Mouse (Mus musculus): ENCODE measurements around the gene Klhl11. TPM values are rescaled to one million over a fixed set of nuclear protein-coding genes. Genes with fewer than 3 reads are reported as not detected.

The Klhl11 gene
- polyA plus RNA-seq (2014; fragmentation: Illumina TruSeq; extraction: RNeasy Lipid Tissue Mini Kit (QIAGEN cat#74804); ENCODE audit: low read depth, low replicate concordance) = 33.4 TPM

DNA sequence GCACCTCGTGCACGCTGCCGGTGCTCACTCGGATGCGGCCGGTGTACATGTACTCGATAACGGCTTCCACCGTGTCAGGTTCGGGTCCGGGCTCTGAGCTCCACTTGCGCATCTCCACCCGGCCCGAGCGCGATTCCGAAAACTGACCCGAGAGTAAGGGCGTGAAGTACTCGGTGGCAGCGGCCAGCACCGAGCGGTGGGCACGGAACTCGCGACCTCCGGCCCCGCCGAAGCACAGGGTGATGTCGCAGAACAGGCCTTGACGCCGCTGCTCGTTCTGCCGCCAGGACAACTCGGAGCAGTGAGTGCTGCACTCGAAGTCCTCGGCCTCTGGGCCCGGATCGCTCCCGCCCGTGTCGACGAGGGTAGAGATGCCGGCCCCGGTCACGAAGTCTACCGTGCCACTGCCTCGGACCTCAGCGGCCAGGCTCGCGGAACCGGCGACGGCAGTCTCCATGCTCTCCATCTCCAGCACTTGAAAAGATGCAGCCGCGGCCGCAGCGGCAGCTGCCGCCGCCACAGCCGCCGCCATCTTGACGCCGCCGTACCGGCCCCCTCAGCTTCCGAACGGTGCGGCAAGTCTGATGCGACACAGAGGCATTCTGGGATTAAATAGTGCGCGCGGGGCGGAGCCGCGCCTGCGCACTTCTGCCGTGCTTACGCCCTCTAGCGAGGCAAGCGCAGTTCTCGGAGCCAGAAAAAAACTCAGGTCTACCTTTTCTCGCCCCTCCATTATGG is at the start of gene Klhl11:
Gene Klhl11, minus strand, starts transcription at position 545 of the 738 bp plus-strand sequence.

DNA sequence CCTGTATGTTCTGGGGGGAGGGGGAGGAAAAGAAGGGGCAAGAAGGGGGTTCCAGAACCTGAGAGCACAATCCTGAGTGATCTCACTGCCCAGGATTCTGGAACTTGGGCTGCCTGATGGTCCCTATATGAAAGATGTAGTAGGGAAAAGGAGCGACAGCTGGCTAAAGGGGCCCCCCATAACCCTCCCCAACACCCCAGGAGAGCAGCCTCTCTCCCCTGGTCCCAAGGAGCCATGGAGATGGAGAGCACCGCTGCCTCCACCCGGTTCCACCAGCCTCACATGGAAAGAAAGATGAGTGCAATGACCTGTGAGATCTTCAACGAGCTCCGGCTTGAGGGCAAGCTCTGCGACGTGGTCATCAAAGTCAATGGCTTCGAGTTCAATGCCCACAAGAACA is 30.7 kb downstream of the Klhl11 start, which contains the start of the genes Nt5c3b and Klhl10:
Gene Nt5c3b, minus strand, starts transcription at position 12 of the 400 bp plus-strand sequence.
Gene Klhl10, plus strand, starts transcription at position 121 of the 400 bp plus-strand sequence.

DNA sequence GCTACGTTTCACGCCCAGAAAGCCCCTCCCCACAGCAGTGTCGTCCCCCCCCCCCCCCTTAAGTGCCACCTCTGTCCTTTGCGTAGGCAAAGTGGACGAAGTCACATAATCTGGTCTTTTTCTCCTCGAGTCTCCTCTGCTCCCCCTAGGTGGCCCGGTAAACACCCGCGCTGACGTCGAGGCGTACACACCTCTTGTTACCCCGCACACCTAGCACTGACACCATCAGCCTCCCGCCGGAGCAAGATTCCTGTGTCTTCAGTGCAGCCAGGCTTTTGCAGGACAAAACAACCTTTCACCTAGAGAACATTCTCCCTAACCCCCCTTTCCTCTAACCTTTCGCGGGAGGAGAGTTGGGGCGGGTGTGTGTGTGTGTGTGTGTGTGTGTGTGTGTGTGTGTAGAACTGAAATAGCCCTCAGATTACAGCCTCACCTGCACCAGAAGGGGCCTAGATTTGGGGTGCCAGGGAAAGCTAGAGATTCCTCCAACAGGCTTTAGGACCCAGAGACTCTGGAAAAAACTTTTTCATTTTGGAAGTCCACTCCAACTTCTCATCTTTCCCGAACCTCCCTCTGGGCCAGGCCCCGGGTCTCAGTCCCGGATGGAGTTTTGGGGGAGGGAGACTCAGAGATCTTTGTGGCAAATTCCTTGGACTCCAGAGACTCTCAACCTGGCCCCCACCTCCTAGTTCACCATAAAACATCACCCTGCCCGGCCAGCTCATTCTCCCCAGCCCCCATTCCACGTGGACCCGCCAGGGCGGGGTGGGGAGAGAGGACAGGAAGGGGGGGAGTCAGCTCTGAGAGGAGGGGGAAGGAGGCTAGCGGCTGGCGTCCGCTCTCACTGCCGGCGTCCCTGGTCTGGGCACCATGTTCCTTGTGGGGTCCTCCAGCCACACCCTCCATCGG is 57.4 kb downstream of the Klhl11 start, which contains the start of gene Fkbp10:
Gene Fkbp10, plus strand, starts transcription at position 784 of the 909 bp plus-strand sequence.

DNA sequence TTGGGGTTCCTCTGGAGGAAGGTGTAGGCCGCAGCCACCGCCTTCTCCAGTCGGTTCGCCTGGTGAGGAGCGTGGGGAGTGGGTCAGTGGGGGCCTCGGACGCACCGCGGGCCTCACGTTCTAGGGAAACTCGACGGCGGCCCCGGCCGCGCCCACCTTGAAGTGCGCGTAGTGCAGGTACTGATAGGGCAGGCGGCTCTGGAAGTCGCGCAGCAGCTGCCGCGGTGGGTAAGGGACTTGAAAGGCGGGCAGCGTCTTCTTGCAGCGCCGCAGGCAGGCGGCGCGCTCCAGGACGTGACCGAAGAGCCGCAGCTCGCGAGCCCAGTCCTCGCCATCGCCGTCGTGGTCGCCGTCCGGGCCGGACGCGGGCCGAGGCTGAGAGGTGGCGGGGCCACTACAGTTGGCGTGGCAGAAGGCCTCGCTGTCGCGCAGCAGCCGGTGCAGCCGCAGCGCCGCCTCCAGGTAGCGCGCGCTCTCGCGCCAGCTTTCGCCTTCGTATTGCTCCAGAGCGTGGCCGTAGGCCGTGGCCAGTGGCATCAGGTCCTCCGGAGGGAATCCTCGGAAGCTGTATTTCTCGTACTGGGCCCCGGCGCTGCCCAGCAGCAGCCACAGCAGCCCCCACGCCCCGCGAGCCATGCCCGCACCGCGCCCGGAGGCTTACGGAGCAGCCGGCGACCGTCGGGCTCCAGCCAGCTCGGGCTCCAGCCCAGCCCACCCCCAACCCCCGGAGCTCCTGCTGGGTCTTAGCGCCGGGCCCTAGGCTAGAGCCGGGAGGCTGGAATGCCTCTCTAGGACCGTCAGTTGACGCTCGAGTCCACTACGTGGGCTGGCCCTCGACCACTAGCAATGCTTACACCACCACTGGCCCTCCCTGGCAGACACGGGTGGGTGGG is 58.3 kb downstream of the Klhl11 start, which contains the start of gene P3h4:
Gene P3h4, minus strand, starts transcription at position 816 of the 893 bp plus-strand sequence.

Other genes with a start within 250 kb of the Klhl11 start
- gene Krt16, start 223.8 kb downstream of the Klhl11 start, polyA plus RNA-seq (2014; fragmentation: Illumina TruSeq; extraction: RNeasy Lipid Tissue Mini Kit (QIAGEN cat#74804); ENCODE audit: low read depth, low replicate concordance) = not detected
- not detected for gene Krt17, start 211.7 kb downstream of the Klhl11 start, polyA plus RNA-seq (2014; fragmentation: Illumina TruSeq; extraction: RNeasy Lipid Tissue Mini Kit (QIAGEN cat#74804); ENCODE audit: low read depth, low replicate concordance)
- not detected for gene Krt42, start 202.9 kb downstream of the Klhl11 start, polyA plus RNA-seq (2014; fragmentation: Illumina TruSeq; extraction: RNeasy Lipid Tissue Mini Kit (QIAGEN cat#74804); ENCODE audit: low read depth, low replicate concordance)
- 1,846 TPM for gene Eif1, start 152.9 kb downstream of the Klhl11 start, polyA plus RNA-seq (2014; fragmentation: Illumina TruSeq; extraction: RNeasy Lipid Tissue Mini Kit (QIAGEN cat#74804); ENCODE audit: low read depth, low replicate concordance)
- not detected for gene Gast, start 138.3 kb downstream of the Klhl11 start, polyA plus RNA-seq (2014; fragmentation: Illumina TruSeq; extraction: RNeasy Lipid Tissue Mini Kit (QIAGEN cat#74804); ENCODE audit: low read depth, low replicate concordance)
- gene Hap1, start 116.6 kb downstream of the Klhl11 start, polyA plus RNA-seq (2014; fragmentation: Illumina TruSeq; extraction: RNeasy Lipid Tissue Mini Kit (QIAGEN cat#74804); ENCODE audit: low read depth, low replicate concordance) = 5.1 TPM
- gene Jup, start 75.0 kb downstream of the Klhl11 start, polyA plus RNA-seq (2014; fragmentation: Illumina TruSeq; extraction: RNeasy Lipid Tissue Mini Kit (QIAGEN cat#74804); ENCODE audit: low read depth, low replicate concordance) = 2.2 TPM
- gene P3h4, start 57.9 kb downstream of the Klhl11 start, polyA plus RNA-seq (2014; fragmentation: Illumina TruSeq; extraction: RNeasy Lipid Tissue Mini Kit (QIAGEN cat#74804); ENCODE audit: low read depth, low replicate concordance) = 10.6 TPM
- gene Fkbp10, start 57.0 kb downstream of the Klhl11 start, polyA plus RNA-seq (2014; fragmentation: Illumina TruSeq; extraction: RNeasy Lipid Tissue Mini Kit (QIAGEN cat#74804); ENCODE audit: low read depth, low replicate concordance) = 1.4 TPM
- gene Nt5c3b, start 30.9 kb downstream of the Klhl11 start, polyA plus RNA-seq (2014; fragmentation: Illumina TruSeq; extraction: RNeasy Lipid Tissue Mini Kit (QIAGEN cat#74804); ENCODE audit: low read depth, low replicate concordance) = 30.2 TPM
- not detected for gene Klhl10, start 30.8 kb downstream of the Klhl11 start, polyA plus RNA-seq (2014; fragmentation: Illumina TruSeq; extraction: RNeasy Lipid Tissue Mini Kit (QIAGEN cat#74804); ENCODE audit: low read depth, low replicate concordance)
- 787 TPM for gene Acly, start 55.3 kb upstream of the Klhl11 start, polyA plus RNA-seq (2014; fragmentation: Illumina TruSeq; extraction: RNeasy Lipid Tissue Mini Kit (QIAGEN cat#74804); ENCODE audit: low read depth, low replicate concordance)
- 0.64 TPM for gene Ttc25, start 72.9 kb upstream of the Klhl11 start, polyA plus RNA-seq (2014; fragmentation: Illumina TruSeq; extraction: RNeasy Lipid Tissue Mini Kit (QIAGEN cat#74804); ENCODE audit: low read depth, low replicate concordance)
- 9.6 TPM for gene Cnp, start 102.2 kb upstream of the Klhl11 start, polyA plus RNA-seq (2014; fragmentation: Illumina TruSeq; extraction: RNeasy Lipid Tissue Mini Kit (QIAGEN cat#74804); ENCODE audit: low read depth, low replicate concordance)
- 2.7 TPM for gene Nkiras2, start 146.5 kb upstream of the Klhl11 start, polyA plus RNA-seq (2014; fragmentation: Illumina TruSeq; extraction: RNeasy Lipid Tissue Mini Kit (QIAGEN cat#74804); ENCODE audit: low read depth, low replicate concordance)
- gene Dnajc7, start 147.4 kb upstream of the Klhl11 start, polyA plus RNA-seq (2014; fragmentation: Illumina TruSeq; extraction: RNeasy Lipid Tissue Mini Kit (QIAGEN cat#74804); ENCODE audit: low read depth, low replicate concordance) = 169 TPM
- gene Zfp385c, start 219.7 kb upstream of the Klhl11 start, polyA plus RNA-seq (2014; fragmentation: Illumina TruSeq; extraction: RNeasy Lipid Tissue Mini Kit (QIAGEN cat#74804); ENCODE audit: low read depth, low replicate concordance) = not detected
- 7.8 TPM for gene Dhx58, start 231.5 kb upstream of the Klhl11 start, polyA plus RNA-seq (2014; fragmentation: Illumina TruSeq; extraction: RNeasy Lipid Tissue Mini Kit (QIAGEN cat#74804); ENCODE audit: low read depth, low replicate concordance)
- gene Kat2a, start 239.7 kb upstream of the Klhl11 start, polyA plus RNA-seq (2014; fragmentation: Illumina TruSeq; extraction: RNeasy Lipid Tissue Mini Kit (QIAGEN cat#74804); ENCODE audit: low read depth, low replicate concordance) = 3.3 TPM
- not detected for gene Hspb9, start 241.1 kb upstream of the Klhl11 start, polyA plus RNA-seq (2014; fragmentation: Illumina TruSeq; extraction: RNeasy Lipid Tissue Mini Kit (QIAGEN cat#74804); ENCODE audit: low read depth, low replicate concordance)